Mouse (Mus musculus) testis, adult 2 months (tissue): ENCODE results near the gene Zfp408.

ENCODE experiments used
- CTCF ChIP-seq: fragments of 200-500 bp; IDR thresholded peaks from 2 replicates; pipeline ENCODE4 v1.5.1; 2012; ENCODE audit warnings: low read depth, mild to moderate bottlenecking, inconsistent platforms, low read length, moderate library complexity; ENCODE audit not compliant: control insufficient read depth, insufficient read depth, insufficient replicate concordance
- POLR2A ChIP-seq: fragments of 200-500 bp; IDR thresholded peaks from 2 replicates; pipeline ENCODE4 v1.6.1; 2012; ENCODE audit warnings: low read depth, mild to moderate bottlenecking, inconsistent platforms, low read length, moderate library complexity; ENCODE audit not compliant: control insufficient read depth

GRCm38 (mm10) chr2:91666386-91666910 lies 16.9 kb upstream of the Zfp408 start:
- TF ChIP-seq CTCF, result no peak
- TF ChIP-seq POLR2A, result no peak
